Mouse (Mus musculus) hindbrain, postnatal 0 days (tissue): ENCODE results near the gene Anapc15-ps. TPM values are rescaled to one million over a fixed set of nuclear protein-coding genes. Genes with fewer than 3 reads are reported as not detected.

Source experiments
- ATAC-seq: fragments of 200-750 bp; cut with Nextera tagmentation; 2 replicates; pipeline ENCODE4 v1.8.0; 2017; ENCODE audit warnings: mild to moderate bottlenecking, moderate TSS enrichment, moderate library complexity
- DNase-seq: peaks from one replicate; pipeline ENCODE4 v3.0.0-alpha.2; 2015; ENCODE audit warnings: low spot score
- H3K27ac ChIP-seq: fragments of 300-500 bp; sonication (generic); 2 replicates; pipeline ENCODE4 v1.5.1; 2014; ENCODE audit warnings: mild to moderate bottlenecking
- H3K27me3 ChIP-seq: fragments of 300-500 bp; sonication (generic); 2 replicates; pipeline ENCODE4 v1.6.1; 2014; ENCODE audit warnings: low read length, mixed read lengths; ENCODE audit not compliant: insufficient read depth
- H3K36me3 ChIP-seq: fragments of 300-500 bp; sonication (generic); 2 replicates; pipeline ENCODE4 v1.6.1; 2014; ENCODE audit warnings: low read length, mixed read lengths; ENCODE audit not compliant: insufficient read depth
- H3K4me1 ChIP-seq: fragments of 300-500 bp; sonication (generic); 2 replicates; pipeline ENCODE4 v1.6.1; 2014; ENCODE audit warnings: antibody characterized with exemption, low read length, mixed read lengths; ENCODE audit not compliant: insufficient read depth
- H3K4me2 ChIP-seq: fragments of 300-500 bp; sonication (generic); 2 replicates; pipeline ENCODE4 v1.6.1; 2014; ENCODE audit warnings: low read depth, mild to moderate bottlenecking, low read length, moderate library complexity, mixed read lengths
- H3K4me3 ChIP-seq: fragments of 300-500 bp; sonication (generic); 2 replicates; pipeline ENCODE4 v1.5.1; 2014; ENCODE audit warnings: low read length
- H3K9ac ChIP-seq: fragments of 300-500 bp; sonication (generic); replicated peaks from 2 replicates; pipeline ENCODE4 v1.6.1; 2014; ENCODE audit warnings: mild to moderate bottlenecking, low read length, moderate library complexity, mixed read lengths
- H3K9me3 ChIP-seq: fragments of 300-500 bp; sonication (generic); 2 replicates; pipeline ENCODE4 v1.6.1; 2016; ENCODE audit warnings: low read length, mixed read lengths
- CTCF ChIP-seq: IDR thresholded peaks from 2 replicates; pipeline ENCODE4 v1.5.1; 2016; ENCODE audit warnings: antibody characterized with exemption, control low read depth, low read depth
- WGBS: fragments of 180-500 bp; shearing (Covaris S2); extraction: QIAGEN DNeasy Blood & Tissue Kit; methylation state at CpG from one replicate; pipeline ENCODE4 v1.1.7; 2014; 5-methylcytosine and 5-hydroxymethylcytosine counted together
- polyA plus RNA-seq: library from polyadenylated mRNA; unstranded; fragments of >200 nt; fragmentation: Nextera tagmentation; extraction: Ambion mirVana; gene quantifications from 2 replicates; pipeline ENCODE4 v1.2.1, GENCODE M21; 2015
- total RNA-seq: library from RNA; depleted of rRNA; stranded (reverse); fragments of >200 nt; gene quantifications from 2 replicates; pipeline ENCODE4 v1.2.3, GENCODE M21; 2014

Anapc15-ps gene
- total and polyA plus RNA-seq, 2 experiments from 2014 or later: not detected

- Histone ChIP-seq H3K4me3 (no peak overlapping the region), H3K27me3 (no peaks in the 10 kb centered on the region), H3K4me1 (no peaks in the 10 kb centered on the region), H3K9ac (no peak overlapping the region), H3K36me3 (no peaks in the 10 kb centered on the region), H3K27ac (no peak overlapping the region), H3K9me3 (no peaks in the 10 kb centered on the region), H3K4me2 (no peak overlapping the region)
- DNase-seq: no peak
- no peak for ATAC-seq
- no peak for TF ChIP-seq CTCF
- 73% methylated on average over 6 of the region's 6 CpGs for WGBS
These were observed 39.0 kb upstream of the Anapc15-ps start for GRCm38 (mm10) chr10:95712221-95712620.

GRCm38 (mm10) chr10:95709903-95710660 lies 36.8 kb upstream of the Anapc15-ps start:
- H3K27ac ChIP-seq: no peak overlapping the region

GRCm38 (mm10) chr10:95709143-95709880 lies 36.1 kb upstream of the Anapc15-ps start:
- TF ChIP-seq CTCF: no peak
- Histone ChIP-seq H3K9me3 (no peaks in the 10 kb centered on the region), H3K4me3 (no peak overlapping the region), H3K4me2 (no peak overlapping the region), H3K27me3 (no peaks in the 10 kb centered on the region), H3K9ac (no peak overlapping the region), H3K27ac (no peak overlapping the region), H3K36me3 (no peaks in the 10 kb centered on the region), H3K4me1 (no peaks in the 10 kb centered on the region)
- DNase-seq (no peak), ATAC-seq (no peak)
- WGBS: 78% methylated on average over 10 of the region's 10 CpGs

More at GRCm38 (mm10) chr10:95709903-95710660, 36.8 kb upstream of the Anapc15-ps start:
- no peak overlapping the region for H3K4me2 ChIP-seq
- DNase-seq (no peak), ATAC-seq (no peak)
- no peaks in the 10 kb centered on the region for H3K36me3 ChIP-seq
- no peak for TF ChIP-seq CTCF
- H3K9ac ChIP-seq: no peak overlapping the region
- H3K4me3 ChIP-seq: no peak overlapping the region
- H3K4me1 ChIP-seq: no peaks in the 10 kb centered on the region
- no peaks in the 10 kb centered on the region for H3K27me3 ChIP-seq
- no peaks in the 10 kb centered on the region for H3K9me3 ChIP-seq
- 64% methylated on average over 8 of the region's 8 CpGs for WGBS

GRCm38 (mm10) chr10:95708001-95708400 lies 34.8 kb upstream of the Anapc15-ps start:
- DNase-seq (no peak), ATAC-seq (no peak)
- WGBS: 84% methylated on average over 5 of the region's 5 CpGs
- H3K9ac ChIP-seq: no peak overlapping the region
- no peak overlapping the region for H3K27ac ChIP-seq
- no peaks in the 10 kb centered on the region for H3K36me3 ChIP-seq
- no peaks in the 10 kb centered on the region for H3K27me3 ChIP-seq
- TF ChIP-seq CTCF: no peak
- H3K4me2 ChIP-seq: no peak overlapping the region
- H3K4me3 ChIP-seq: no peak overlapping the region
- no peaks in the 10 kb centered on the region for H3K4me1 ChIP-seq
- no peaks in the 10 kb centered on the region for H3K9me3 ChIP-seq

- no peak overlapping the region for H3K4me3 ChIP-seq
- H3K4me2 ChIP-seq: no peak overlapping the region
- no peak overlapping the region for H3K27ac ChIP-seq
- H3K36me3 ChIP-seq: no peaks in the 10 kb centered on the region
- no peaks in the 10 kb centered on the region for H3K4me1 ChIP-seq
- no peaks in the 10 kb centered on the region for H3K27me3 ChIP-seq
- ATAC-seq (no peak), DNase-seq (no peak)
- no peak overlapping the region for H3K9ac ChIP-seq
- no peak for TF ChIP-seq CTCF
- WGBS: 95% methylated on average over 9 of the region's 9 CpGs
- H3K9me3 ChIP-seq: no peaks in the 10 kb centered on the region
These were observed 33.6 kb upstream of the Anapc15-ps start for GRCm38 (mm10) chr10:95706867-95707266.

GRCm38 (mm10) chr10:95705747-95706146 lies 32.5 kb upstream of the Anapc15-ps start:
- no peak overlapping the region for H3K4me2 ChIP-seq
- ATAC-seq (no peak), DNase-seq (no peak)
- TF ChIP-seq CTCF: no peak
- no peaks in the 10 kb centered on the region for H3K9me3 ChIP-seq
- no peak overlapping the region for H3K4me3 ChIP-seq
- WGBS: 80% methylated on average over 3 of the region's 3 CpGs
- no peak overlapping the region for H3K27ac ChIP-seq
- no peaks in the 10 kb centered on the region for H3K27me3 ChIP-seq
- H3K4me1 ChIP-seq: no peaks in the 10 kb centered on the region
- H3K9ac ChIP-seq: no peak overlapping the region
- no peaks in the 10 kb centered on the region for H3K36me3 ChIP-seq

GRCm38 (mm10) chr10:95704847-95705246 lies 31.6 kb upstream of the Anapc15-ps start:
- Histone ChIP-seq H3K4me1 (no peaks in the 10 kb centered on the region), H3K27me3 (no peaks in the 10 kb centered on the region), H3K4me3 (no peak overlapping the region), H3K9me3 (no peaks in the 10 kb centered on the region), H3K9ac (no peak overlapping the region), H3K36me3 (no peaks in the 10 kb centered on the region), H3K27ac (no peak overlapping the region), H3K4me2 (no peak overlapping the region)
- no peak for ATAC-seq
- 75% methylated on average over 6 of the region's 6 CpGs for WGBS
- no peak for TF ChIP-seq CTCF
- no peak for DNase-seq
